Mouse (Mus musculus): ENCODE measurements around the gene Ttll11.
A peak's percentile ranks its signal among the peaks of the same experiment; 100 is the strongest.

Gene Ttll11

GRCm38 (mm10) chr2:35979644-35980021 lies at the start of gene Ttll11:
Gene Ttll11, minus strand, starts transcription at chr2:35979913.
- DNase-seq (ENCODE audit: low spot score), result peak; percentile 92

- DNase-seq (ENCODE audit: low spot score), result peak; percentile 24
Observed at GRCm38 (mm10) chr2:36023291-36023690, 43.6 kb upstream of the Ttll11 start.

GRCm38 (mm10) chr2:36021385-36022159 lies 41.9 kb upstream of the Ttll11 start:
- peak; percentile 75 for DNase-seq (ENCODE audit: low spot score)

- no peak for DNase-seq (ENCODE audit: low spot score)
Observed at GRCm38 (mm10) chr2:36013010-36013409, 33.3 kb upstream of the Ttll11 start.

- peak; percentile 14 for DNase-seq (ENCODE audit: low spot score)
Observed at GRCm38 (mm10) chr2:36011331-36011825, 31.7 kb upstream of the Ttll11 start.

GRCm38 (mm10) chr2:36010579-36010978 lies 30.9 kb upstream of the Ttll11 start:
- DNase-seq (ENCODE audit: low spot score), result no peak

GRCm38 (mm10) chr2:36009386-36009785 lies 29.7 kb upstream of the Ttll11 start:
- peak; percentile 64 for DNase-seq (ENCODE audit: low spot score)

GRCm38 (mm10) chr2:36008071-36008470 lies 28.4 kb upstream of the Ttll11 start:
- no peak for DNase-seq (ENCODE audit: low spot score)

GRCm38 (mm10) chr2:36002188-36002587 lies 22.5 kb upstream of the Ttll11 start:
- no peak for DNase-seq (ENCODE audit: low spot score)

- DNase-seq (ENCODE audit: low spot score), result no peak
Observed at GRCm38 (mm10) chr2:36000390-36000789, 20.7 kb upstream of the Ttll11 start.

GRCm38 (mm10) chr2:35999212-35999611 lies 19.5 kb upstream of the Ttll11 start:
- DNase-seq (ENCODE audit: low spot score), result no peak

- no peak for DNase-seq (ENCODE audit: low spot score)
Observed at GRCm38 (mm10) chr2:35998416-35998815, 18.7 kb upstream of the Ttll11 start.

- no peak for DNase-seq (ENCODE audit: low spot score)
Observed at GRCm38 (mm10) chr2:35996753-35997152, 17.0 kb upstream of the Ttll11 start.

- DNase-seq (ENCODE audit: low spot score), result no peak
Observed at GRCm38 (mm10) chr2:35994303-35994702, 14.6 kb upstream of the Ttll11 start.

GRCm38 (mm10) chr2:35993481-35993880 lies 13.8 kb upstream of the Ttll11 start:
- no peak for DNase-seq (ENCODE audit: low spot score)

- DNase-seq (ENCODE audit: low spot score), result no peak
Observed at GRCm38 (mm10) chr2:35992259-35992658, 12.5 kb upstream of the Ttll11 start.

GRCm38 (mm10) chr2:35983869-35984268 lies 4.2 kb upstream of the Ttll11 start:
- DNase-seq (ENCODE audit: low spot score), result peak; percentile 37

GRCm38 (mm10) chr2:35981872-35982271 lies 2.2 kb upstream of the Ttll11 start:
- no peak for DNase-seq (ENCODE audit: low spot score)

GRCm38 (mm10) chr2:35978941-35979643 lies 621 bp downstream of the Ttll11 start:
- peak; percentile 60 for DNase-seq (ENCODE audit: low spot score)

- no peak for DNase-seq (ENCODE audit: low spot score)
Observed at GRCm38 (mm10) chr2:35978276-35978933, 1.3 kb downstream of the Ttll11 start.

GRCm38 (mm10) chr2:35977749-35978148 lies 2.0 kb downstream of the Ttll11 start:
- DNase-seq (ENCODE audit: low spot score), result no peak

- DNase-seq (ENCODE audit: low spot score), result no peak
Observed at GRCm38 (mm10) chr2:35972259-35973001, 7.3 kb downstream of the Ttll11 start.
